Comparison of ENCODE assay signal across 8 mouse cellular contexts in the genomic region with DNA sequence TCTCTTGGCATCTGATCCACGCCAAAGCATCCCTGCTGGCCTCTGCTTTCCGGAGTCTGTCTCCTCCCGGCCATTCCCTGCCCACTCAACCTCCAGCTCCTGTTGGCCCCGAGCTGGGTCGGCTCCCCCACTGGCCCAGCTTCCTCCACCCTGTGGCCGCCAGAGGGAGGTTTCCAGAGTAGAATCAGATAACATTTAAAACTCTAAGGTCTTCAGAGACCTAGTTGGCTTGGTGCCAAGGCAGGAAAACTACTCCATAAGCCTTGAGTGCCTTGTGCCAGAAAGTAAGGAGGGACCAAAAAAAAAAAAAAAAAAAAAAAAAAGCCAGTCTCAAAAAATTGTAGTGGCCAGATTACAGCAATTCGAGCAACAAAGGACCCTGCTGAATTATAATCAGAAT. TPM values are rescaled to one million over a fixed set of nuclear protein-coding genes. Genes with fewer than 3 reads are reported as not detected.
A peak's percentile ranks its signal among the peaks of the same experiment; 100 is the strongest.
DNase-seq lines count a peak whose midpoint lies in the region; ATAC-seq and TF ChIP-seq lines count a peak whose summit lies in the region.

No protein-coding gene starts in this region.

- no peaks in the 10 kb centered on the region for H3K27me3 ChIP-seq in kidney, adult 2 months (replicated peaks; ENCODE audit: control insufficient read depth, insufficient read depth, low read length)

- no peak for DNase-seq in left cerebral cortex, adult 2 months (ENCODE audit: extremely low spot score in 1 of 2, low spot score in 2 of 2)
- DNase-seq in left cerebral cortex, adult 9 months (ENCODE audit: low spot score in 2 of 2): no peak
- peak; percentile 63 for DNase-seq in adrenal gland, adult 2 months
- peak; percentile 40 for DNase-seq in gastrocnemius, postnatal 10 days
- peak; percentile 62 for DNase-seq in kidney, adult 2 months
- peak; percentile 27 for DNase-seq in ovary, postnatal 14 days (ENCODE audit: low spot score)
- no peak for DNase-seq in layer of hippocampus, adult 18-20 months (ENCODE audit: low spot score in 2 of 2)

- no peak for TF ChIP-seq POLR2A in kidney, adult 2 months (IDR thresholded peaks at IDR 0.05; ENCODE audit: low read depth, low read length)

- no peaks in the 10 kb centered on the region for H3K36me3 ChIP-seq in kidney, adult 2 months (ENCODE audit: control insufficient read depth, insufficient read depth, low read length)

- TF ChIP-seq CTCF in left cerebral cortex, adult 2 months (IDR thresholded peaks at IDR 0.05): peak; percentile 16
- no peak for TF ChIP-seq CTCF in kidney, adult 2 months (conservative IDR thresholded peaks at IDR 0.05; ENCODE audit: insufficient read depth, insufficient read length, low read depth, low read length)

- intact Hi-C loops in left cerebral cortex, adult 2 months (cut with DNase I): no loop called here

- no peak for ATAC-seq in megakaryocyte, adult 5-6 weeks (ENCODE audit: poor library complexity, severe bottlenecking)

- H3K4me1 ChIP-seq in kidney, adult 2 months (ENCODE audit: control insufficient read depth, insufficient read depth, low read length): no peaks in the 10 kb centered on the region; the same call in 1 of the 2 replicates

- H3K27ac ChIP-seq in left cerebral cortex, adult 2 months: no peak overlapping the region
- no peak overlapping the region for H3K27ac ChIP-seq in kidney, adult 2 months (ENCODE audit: insufficient read depth, low read depth, low read length)

- no peak overlapping the region for H3K4me3 ChIP-seq in left cerebral cortex, adult 2 months
- no peak overlapping the region for H3K4me3 ChIP-seq in kidney, adult 2 months (ENCODE audit: insufficient read depth, low read depth, low read length)

- 23% methylated on average over 7 of the region's 7 CpGs for WGBS in kidney, adult 2 months

RNA-seq across cellular contexts. Expression of a gene that starts 15.0 kb away (rescaled TPM):
- 10 to 100 TPM; 18.4 to 19.4 TPM for total RNA-seq in left cerebral cortex, adult 2 months (2021)
- 10 to 100 TPM in 1 of 2 experiments, 1 to 10 TPM in 1; 8.5 to 13.1 TPM for total RNA-seq in adrenal gland, adult 2 months (2021)
- polyA plus RNA-seq in adrenal gland, adult 2 months (2012; rRNA removed): 3.4 and 4.0 TPM in 2 replicates
- total RNA-seq in gastrocnemius, postnatal 10 days (2021): 1 to 10 TPM; 4.8 to 6.5 TPM
- polyA plus RNA-seq in kidney, adult 2 months (2012; rRNA removed): 3.1 and 3.4 TPM in 2 replicates
- 4.6 and 5.4 TPM in 2 replicates for total RNA-seq in megakaryocyte, adult 5-6 weeks (2015)
- 4.6 and 4.8 TPM in 2 replicates for total RNA-seq in megakaryocyte, adult 5-6 weeks (2017)
- total RNA-seq in layer of hippocampus, adult 18-20 months (2021): 10 to 100 TPM; 18.5 to 19.4 TPM

Comparison
In these comparisons a context has a peak if more than half of its experiments do, and no peak if none do; other contexts are left out.
1. DNase-seq: peak in adrenal gland, adult 2 months (single experiment), gastrocnemius, postnatal 10 days (single experiment), kidney, adult 2 months (single experiment) and ovary, postnatal 14 days (single experiment); none in left cerebral cortex, adult 2 months (0 of 2), left cerebral cortex, adult 9 months (0 of 2) and layer of hippocampus, adult 18-20 months (0 of 2).